Mouse (Mus musculus) cerebellum, adult 2 months (tissue): Measurements from ENCODE around the gene Atp13a3.

Experiments
- CTCF ChIP-seq: fragments of 200-500 bp; IDR thresholded peaks from 2 replicates; pipeline ENCODE4 v1.5.1; 2011; ENCODE audit warnings: low read depth, mild to moderate bottlenecking, control low read depth, low read length, moderate library complexity, borderline replicate concordance; ENCODE audit not compliant: insufficient read depth
- POLR2A ChIP-seq: fragments of 200-500 bp; IDR thresholded peaks from 2 replicates; pipeline ENCODE4 v1.6.1; 2011; ENCODE audit warnings: low read length, control low read depth, borderline replicate concordance; ENCODE audit not compliant: insufficient read depth

DNA sequence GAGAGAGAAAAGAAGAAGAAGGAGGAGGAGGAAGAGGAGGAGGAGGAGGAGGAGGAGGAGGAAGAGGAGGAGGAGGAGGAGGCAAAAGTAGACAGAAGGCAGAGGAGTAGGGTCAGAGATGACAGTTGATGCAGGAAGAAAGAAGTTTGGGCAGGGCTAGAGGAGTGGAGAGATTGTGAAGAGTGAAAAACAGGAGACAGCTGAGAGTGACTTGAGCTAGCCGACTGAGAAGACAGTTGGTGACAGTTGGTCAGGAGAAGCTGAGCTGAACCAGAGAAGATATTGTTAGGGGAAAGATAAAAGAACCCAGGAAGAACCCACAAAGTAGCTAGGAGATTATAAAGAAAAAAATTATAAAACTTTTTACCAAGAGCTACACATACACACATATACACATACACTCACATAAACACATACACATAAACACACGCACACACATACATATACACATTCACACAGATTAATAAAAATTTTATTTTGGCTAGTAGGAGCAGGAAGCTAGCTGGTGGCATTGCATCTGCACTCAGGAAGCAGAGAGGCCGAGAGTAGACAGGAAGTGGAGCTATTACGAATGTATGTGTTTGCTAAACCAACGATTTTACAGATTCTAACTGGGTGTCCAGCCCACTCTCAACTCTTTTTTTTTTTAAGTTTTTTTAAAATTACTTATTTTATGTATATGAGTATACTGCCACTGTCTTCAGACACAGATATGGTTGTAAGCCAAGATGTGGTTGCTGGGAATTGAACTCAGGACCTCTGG lies 47.6 kb upstream of the Atp13a3 start:
- TF ChIP-seq CTCF (no peak), POLR2A (no peak)
